Mouse (Mus musculus) kidney, adult 2 months (tissue): ENCODE measurements around the gene Bmp2k. TPM values are rescaled to one million over a fixed set of nuclear protein-coding genes. Genes with fewer than 3 reads are reported as not detected.
"Not testable (repeated sequence)": the region's sequence is repeated elsewhere in the genome, so short reads cannot be mapped to it uniquely, and the experiment has no call there.

Experiments used
- DNase-seq: peaks from one replicate; pipeline ENCODE4 v3.0.0; 2021
- H3K27ac ChIP-seq: fragments of 200-500 bp; 2 replicates; pipeline ENCODE4 v1.5.1; 2012; ENCODE audit warnings: low read depth, low read length, control low read depth, inconsistent platforms; ENCODE audit not compliant: insufficient read depth
- H3K27me3 ChIP-seq: fragments of 200-500 bp; replicated peaks from 2 replicates; pipeline ENCODE4 v1.6.1; 2012; ENCODE audit warnings: mild to moderate bottlenecking, moderate library complexity, low read length, inconsistent platforms; ENCODE audit not compliant: control insufficient read depth, insufficient read depth
- H3K36me3 ChIP-seq: fragments of 200-500 bp; 2 replicates; pipeline ENCODE4 v1.6.1; 2012; ENCODE audit warnings: mild to moderate bottlenecking, moderate library complexity, low read length, inconsistent platforms; ENCODE audit not compliant: control insufficient read depth, insufficient read depth
- H3K4me1 ChIP-seq: fragments of 200-500 bp; 2 replicates; pipeline ENCODE4 v1.6.1; 2011; ENCODE audit warnings: low read length; ENCODE audit not compliant: control insufficient read depth, insufficient read depth
- H3K4me3 ChIP-seq: fragments of 200-500 bp; 2 replicates; pipeline ENCODE4 v1.5.1; 2011; ENCODE audit warnings: mild to moderate bottlenecking, low read depth, low read length, control low read depth; ENCODE audit not compliant: insufficient read depth
- CTCF ChIP-seq: fragments of 200-500 bp; conservative IDR thresholded peaks from 2 replicates; pipeline ENCODE4 v1.5.1; 2011; ENCODE audit warnings: low read depth, mild to moderate bottlenecking, control low read depth, low read length, moderate library complexity, mixed read lengths; ENCODE audit not compliant: insufficient read depth, insufficient read length
- POLR2A ChIP-seq: fragments of 200-500 bp; IDR thresholded peaks from one replicate; pipeline ENCODE4 v1.6.1; 2011; ENCODE audit warnings: low read depth, low read length, control low read depth
- WGBS: fragments of 180-500 bp; shearing (Covaris S2); methylation state at CpG from one replicate; pipeline ENCODE4 v1.1.7; 2018; 5-methylcytosine and 5-hydroxymethylcytosine counted together
- polyA plus RNA-seq: library from polyadenylated mRNA; depleted of rRNA; stranded (reverse); fragments of >200 nt; gene quantifications from 2 replicates; pipeline ENCODE4 v1.2.3, GENCODE M21; 2012

Bmp2k gene
- polyA plus RNA-seq, 1 experiment: 12.5 TPM

DNA sequence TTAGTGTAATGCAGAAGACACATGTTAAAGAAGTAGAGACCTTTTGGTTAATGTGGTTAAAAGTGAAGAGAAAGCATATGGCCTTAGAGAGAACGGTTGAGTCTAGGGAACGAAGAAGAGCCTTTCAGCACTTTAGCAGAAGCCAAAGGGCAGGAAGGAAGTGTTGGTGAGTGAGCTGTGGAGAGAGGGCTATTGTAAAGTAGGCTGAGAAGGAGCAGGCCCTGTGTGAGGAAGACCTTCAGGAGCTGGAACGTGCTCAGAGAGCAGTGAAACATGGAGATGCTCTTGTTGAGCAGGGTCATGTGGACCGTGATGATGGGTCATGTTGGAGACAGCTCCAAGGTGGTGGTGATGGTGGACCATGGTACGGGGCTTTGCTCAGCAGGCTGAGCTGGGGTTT is 4.8 kb downstream of the Bmp2k start:
- no peaks in the 10 kb centered on the region for H3K36me3 ChIP-seq
- peak; percentile 52 for DNase-seq

DNA sequence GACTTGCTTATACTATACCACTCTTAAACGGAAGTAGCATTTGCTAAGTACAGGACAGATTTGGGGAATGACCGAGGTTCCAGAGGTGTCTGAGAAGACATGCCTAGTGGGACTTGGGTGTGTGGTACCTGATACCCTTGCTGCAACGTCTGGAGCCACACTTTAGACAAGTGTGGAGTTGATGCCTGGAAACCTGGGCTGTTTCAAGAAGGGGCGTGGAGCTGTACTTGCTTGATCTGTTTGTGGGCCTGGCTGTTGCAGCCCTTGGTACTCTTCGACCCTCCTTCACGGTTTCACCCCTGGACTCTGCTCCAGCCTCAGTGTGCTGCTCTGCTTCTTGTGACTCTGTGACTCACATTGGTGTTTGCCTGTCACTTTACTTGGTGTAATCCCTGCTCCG is 5.4 kb downstream of the Bmp2k start:
- 77% methylated on average over 7 of the region's 7 CpGs for WGBS
- H3K27me3 ChIP-seq: no peaks in the 10 kb centered on the region
- DNase-seq: peak; percentile 26
- peaks cover 25% of the 10 kb centered on the region for H3K4me1 ChIP-seq
- H3K36me3 ChIP-seq: no peaks in the 10 kb centered on the region
- H3K27ac ChIP-seq: no peak overlapping the region
- TF ChIP-seq POLR2A (no peak), CTCF (no peak)
- no peak overlapping the region for H3K4me3 ChIP-seq

More for the DNA sequence above, 4.8 kb downstream of the Bmp2k start:
- no peak for TF ChIP-seq CTCF
- TF ChIP-seq POLR2A: no peak
- Histone ChIP-seq H3K27me3 (no peaks in the 10 kb centered on the region), H3K4me1 (peaks cover 25% of the 10 kb centered on the region), H3K4me3 (no peak overlapping the region), H3K27ac (no peak overlapping the region)
- 65% methylated on average over 5 of the region's 5 CpGs for WGBS

DNA sequence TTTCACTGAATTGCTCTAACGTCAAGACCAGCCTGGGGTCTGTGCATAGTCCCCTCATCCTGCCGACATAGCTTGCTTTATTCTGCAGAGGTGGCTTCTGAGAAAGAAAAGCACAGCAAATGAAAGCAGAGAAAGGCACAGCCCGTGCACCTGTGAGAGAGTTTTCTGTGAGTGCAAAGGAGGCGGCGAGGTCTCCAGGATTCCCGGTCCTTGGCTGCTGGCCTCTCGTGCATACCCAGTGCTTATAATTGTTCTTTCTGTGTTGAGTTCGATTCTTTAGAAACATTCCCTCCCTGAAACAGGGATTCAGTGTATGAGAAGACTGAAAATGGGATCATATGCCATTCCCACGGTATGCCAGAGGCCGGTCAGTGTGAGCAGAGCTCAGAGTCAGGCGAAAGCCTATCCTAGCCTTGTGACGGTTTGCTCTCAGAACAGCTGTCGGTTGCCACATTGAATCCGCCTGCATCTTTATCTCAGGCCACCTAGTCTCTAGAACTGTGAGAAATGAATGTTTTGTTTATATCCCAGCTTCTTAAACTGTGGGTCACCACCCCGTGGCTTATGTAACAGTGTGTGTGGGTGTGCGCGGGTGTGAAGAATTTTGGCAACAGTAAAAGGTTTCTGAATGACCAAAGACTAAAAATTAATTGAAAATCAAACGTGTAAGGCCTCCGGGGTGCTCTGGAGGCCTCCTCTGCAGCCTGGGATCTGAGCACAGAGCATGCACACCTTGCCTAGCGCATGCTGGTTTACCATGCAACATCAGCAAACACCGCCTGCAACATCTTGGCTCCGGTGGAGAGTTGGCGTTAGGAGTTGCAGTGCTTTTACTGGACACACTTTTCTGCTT is 6.9 kb downstream of the Bmp2k start:
- Histone ChIP-seq H3K36me3 (no peaks in the 10 kb centered on the region), H3K4me3 (no peak overlapping the region), H3K27me3 (no peaks in the 10 kb centered on the region), H3K27ac (0 out of 2 replicates have a peak overlapping the region, but pooled peaks have one; percentile 19), H3K4me1 (peaks cover 24% of the 10 kb centered on the region)
- TF ChIP-seq CTCF (no peak), POLR2A (no peak)
- DNase-seq: peak; percentile 65
- WGBS: 53% methylated on average over 23 of the region's 23 CpGs

DNA sequence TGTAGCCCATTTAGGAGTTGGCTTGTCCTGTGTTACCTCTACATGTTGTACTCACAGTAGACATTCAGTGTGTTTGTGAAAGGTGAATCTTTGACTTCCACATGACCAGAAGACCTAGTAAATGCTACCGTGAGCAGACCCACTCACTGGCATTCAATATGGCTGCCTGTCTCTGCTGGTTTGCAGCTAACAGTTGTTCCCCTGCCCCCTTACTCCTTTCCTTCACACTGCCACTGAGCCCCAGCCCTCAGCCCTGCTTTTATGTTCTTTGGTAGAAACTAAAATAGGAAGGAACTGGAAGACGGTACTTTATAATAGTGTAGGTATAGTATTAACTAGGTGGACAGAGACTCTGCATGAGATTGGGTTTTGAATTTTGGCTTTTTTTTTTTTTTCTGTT is 8.4 kb downstream of the Bmp2k start:
- no peaks in the 10 kb centered on the region for H3K27me3 ChIP-seq
- TF ChIP-seq POLR2A (no peak), CTCF (no peak)
- no peaks in the 10 kb centered on the region for H3K36me3 ChIP-seq
- DNase-seq: no peak
- no peak overlapping the region for H3K27ac ChIP-seq
- H3K4me3 ChIP-seq: no peak overlapping the region
- H3K4me1 ChIP-seq: peaks cover 17% of the 10 kb centered on the region
- WGBS: 55% methylated on average over 2 of the region's 2 CpGs

DNA sequence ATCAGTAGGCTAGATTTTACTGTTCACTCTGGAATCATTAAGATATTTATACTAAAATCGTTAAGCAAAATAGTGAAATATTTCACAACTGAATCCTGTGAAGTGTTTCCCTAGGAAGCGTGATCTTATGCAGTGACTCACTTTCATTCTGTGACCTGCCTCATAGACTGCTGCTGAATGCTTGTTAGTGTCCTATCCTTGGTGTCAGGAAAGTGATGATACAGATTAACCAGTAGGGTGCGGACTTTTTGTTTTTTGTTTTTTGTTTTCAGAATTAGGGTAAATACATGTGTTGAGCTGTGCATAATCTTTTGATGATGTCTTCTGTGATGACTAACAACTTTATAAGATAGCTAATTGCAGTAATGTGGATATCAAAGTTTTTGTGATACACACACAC is 9.4 kb downstream of the Bmp2k start:
- Histone ChIP-seq H3K4me3 (no peak overlapping the region), H3K27me3 (no peaks in the 10 kb centered on the region), H3K4me1 (peaks cover 17% of the 10 kb centered on the region), H3K36me3 (no peaks in the 10 kb centered on the region), H3K27ac (no peak overlapping the region)
- no peak for DNase-seq
- no peak for TF ChIP-seq POLR2A
- TF ChIP-seq CTCF: no peak
- 94% methylated on average over 3 of the region's 3 CpGs for WGBS

DNA sequence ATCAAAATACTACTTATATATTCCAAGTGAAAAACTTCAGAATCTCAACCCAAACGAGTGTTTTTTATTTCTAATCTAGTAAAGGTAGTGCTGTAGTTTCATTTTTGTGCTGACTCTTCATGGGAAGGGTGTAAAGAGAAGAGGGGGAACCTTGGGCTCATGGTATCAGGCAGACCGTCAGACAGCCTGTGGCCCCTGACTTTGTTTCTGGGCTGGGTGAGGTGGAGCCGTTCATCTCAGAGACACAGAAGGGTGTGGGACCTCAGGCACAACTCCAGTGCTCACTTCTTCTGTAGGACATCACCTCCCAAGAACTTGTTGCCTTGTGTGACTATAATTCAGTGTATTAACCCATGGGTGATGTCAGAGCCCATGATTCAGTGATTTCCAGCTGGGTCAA is 10.0 kb downstream of the Bmp2k start:
- Histone ChIP-seq H3K4me1 (peaks cover 15% of the 10 kb centered on the region), H3K4me3 (no peak overlapping the region), H3K27ac (no peak overlapping the region), H3K36me3 (no peaks in the 10 kb centered on the region), H3K27me3 (no peaks in the 10 kb centered on the region)
- no peak for TF ChIP-seq CTCF
- no peak for TF ChIP-seq POLR2A
- no peak for DNase-seq
- WGBS: 90% methylated on average over 3 of the region's 3 CpGs

DNA sequence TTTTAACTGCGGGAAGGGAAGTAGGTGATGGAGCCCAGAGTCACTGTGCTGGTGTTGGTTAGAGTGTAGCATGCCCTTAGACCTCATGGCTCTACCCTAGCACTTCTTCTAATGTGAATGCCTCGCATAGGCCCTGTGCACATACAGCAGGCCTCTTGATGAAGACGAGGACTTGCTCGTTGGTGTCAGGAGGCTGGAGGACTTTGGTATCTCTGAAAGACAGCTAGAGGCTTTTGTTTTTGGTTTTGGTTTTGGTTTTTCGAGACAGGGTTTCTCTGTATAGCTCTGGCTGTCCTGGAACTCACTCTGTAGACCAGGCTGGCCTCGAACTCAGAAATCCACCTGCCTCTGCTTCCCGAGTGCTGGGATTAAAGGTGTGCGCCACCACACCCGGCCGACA is 11.7 kb downstream of the Bmp2k start:
- not testable (repeated sequence) for H3K27ac ChIP-seq, H3K36me3 ChIP-seq, H3K4me3 ChIP-seq, DNase-seq, H3K4me1 ChIP-seq, H3K27me3 ChIP-seq
- WGBS: 92% methylated on average over 10 of the region's 10 CpGs
